Mouse (Mus musculus) heart, embryonic 10.5 days (tissue): ENCODE data around the gene Reep6. TPM values are rescaled to one million over a fixed set of nuclear protein-coding genes. Genes with fewer than 3 reads are reported as not detected.
A peak's percentile ranks its signal among the peaks of the same experiment; 100 is the strongest.

Source experiments
- DNase-seq: peaks from one replicate; pipeline ENCODE4 v3.0.0-alpha.2; 2017; ENCODE audit warnings: low spot score
- H3K27ac ChIP-seq: fragments of 300-500 bp; sonication (generic); 2 replicates; pipeline ENCODE4 v1.5.1; 2016; ENCODE audit warnings: mild to moderate bottlenecking
- H3K27me3 ChIP-seq: fragments of 300-500 bp; sonication (generic); 2 replicates; pipeline ENCODE4 v1.6.1; 2016; ENCODE audit warnings: mild to moderate bottlenecking; ENCODE audit not compliant: poor library complexity, insufficient read depth, severe bottlenecking
- H3K36me3 ChIP-seq: fragments of 300-500 bp; sonication (generic); 2 replicates; pipeline ENCODE4 v1.6.1; 2016; ENCODE audit warnings: mild to moderate bottlenecking, moderate library complexity
- H3K4me1 ChIP-seq: fragments of 300-500 bp; sonication (generic); 2 replicates; pipeline ENCODE4 v1.6.1; 2016; ENCODE audit warnings: mild to moderate bottlenecking
- H3K4me3 ChIP-seq: fragments of 300-500 bp; sonication (generic); 2 replicates; pipeline ENCODE4 v1.5.1; 2016; ENCODE audit warnings: mild to moderate bottlenecking, moderate library complexity
- H3K9me3 ChIP-seq: fragments of 300-500 bp; sonication (generic); 2 replicates; pipeline ENCODE4 v1.6.1; 2016; ENCODE audit warnings: mild to moderate bottlenecking, moderate library complexity
- WGBS: fragments of 180-500 bp; shearing (Covaris S2); methylation state at CpG from one replicate; pipeline ENCODE4 v1.1.7; 2016; 5-methylcytosine and 5-hydroxymethylcytosine counted together
- polyA plus RNA-seq: library from polyadenylated mRNA; unstranded; fragments of >200 nt; fragmentation: Nextera tagmentation; extraction: Ambion mirVana; gene quantifications from 2 replicates; pipeline ENCODE4 v1.2.1, GENCODE M21; 2016

Reep6 gene
- polyA plus RNA-seq, 1 experiment from 2014 or later, result 18.3 TPM

- Histone ChIP-seq H3K36me3 (no peaks in the 10 kb centered on the region), H3K9me3 (no peaks in the 10 kb centered on the region), H3K27ac (no peak overlapping the region), H3K27me3 (peaks cover 97% of the 10 kb centered on the region), H3K4me1 (peaks cover 44% of the 10 kb centered on the region), H3K4me3 (no peak overlapping the region)
- WGBS, result 69% methylated on average over 16 of the region's 16 CpGs
- DNase-seq, result no peak
These were observed 18.2 kb upstream of the Reep6 start for GRCm38 (mm10) chr10:80311560-80311959.

- no peak overlapping the region for H3K27ac ChIP-seq
- H3K36me3 ChIP-seq, result peaks cover 5% of the 10 kb centered on the region
- H3K4me1 ChIP-seq, result peaks cover 57% of the 10 kb centered on the region
- no peaks in the 10 kb centered on the region for H3K9me3 ChIP-seq
- no peak overlapping the region for H3K4me3 ChIP-seq
- DNase-seq, result no peak
- peaks cover 97% of the 10 kb centered on the region for H3K27me3 ChIP-seq
- 57% methylated on average over 54 of the region's 54 CpGs for whole genome bisulfite sequencing
These were observed 16.9 kb upstream of the Reep6 start for GRCm38 (mm10) chr10:80312586-80313504.

DNA sequence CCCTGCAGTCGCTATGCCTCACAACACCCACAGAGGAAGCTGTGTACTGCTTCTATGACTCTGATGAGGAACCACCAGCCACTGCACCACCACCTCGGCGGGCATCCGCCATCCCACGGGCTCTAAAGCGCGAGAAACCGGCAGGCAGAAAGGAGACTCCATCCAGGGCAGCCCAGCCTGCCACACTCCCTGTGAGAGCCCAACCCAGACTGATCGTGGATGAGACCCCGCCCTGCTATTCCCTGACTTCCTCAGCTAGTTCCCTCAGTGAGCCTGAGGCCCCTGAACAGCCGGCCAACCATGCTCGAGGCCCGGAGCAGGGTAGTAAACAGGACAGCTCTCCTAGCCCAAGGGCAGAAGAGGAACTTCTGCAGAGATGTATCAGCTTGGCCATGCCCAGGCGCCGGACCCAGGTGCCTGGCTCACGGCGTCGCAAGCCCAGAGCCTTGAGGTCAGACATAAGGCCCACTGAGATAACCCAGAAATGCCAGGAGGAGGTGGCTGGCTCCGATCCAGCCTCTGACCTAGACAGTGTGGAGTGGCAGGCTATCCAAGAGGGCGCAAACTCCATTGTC lies 16.0 kb upstream of the Reep6 start:
- H3K27me3 ChIP-seq, result peaks cover 96% of the 10 kb centered on the region
- peaks cover 13% of the 10 kb centered on the region for H3K36me3 ChIP-seq
- no peak for DNase-seq
- H3K9me3 ChIP-seq, result no peaks in the 10 kb centered on the region
- peak overlapping the region; percentile 6; the same call in 1 of the 2 replicates for H3K4me3 ChIP-seq
- WGBS, result 38% methylated on average over 20 of the region's 20 CpGs
- H3K4me1 ChIP-seq, result peaks cover 59% of the 10 kb centered on the region
- H3K27ac ChIP-seq, result no peak overlapping the region

GRCm38 (mm10) chr10:80314494-80315001 lies 15.2 kb upstream of the Reep6 start:
- Histone ChIP-seq H3K9me3 (no peaks in the 10 kb centered on the region), H3K4me3 (peak overlapping the region; percentile 6; the same call in 1 of the 2 replicates), H3K27me3 (peaks cover 88% of the 10 kb centered on the region), H3K27ac (no peak overlapping the region), H3K36me3 (peaks cover 19% of the 10 kb centered on the region), H3K4me1 (peaks cover 67% of the 10 kb centered on the region)
- no peak for DNase-seq
- WGBS, result 46% methylated on average over 16 of the region's 16 CpGs

- H3K9me3 ChIP-seq, result no peaks in the 10 kb centered on the region
- H3K4me1 ChIP-seq, result peaks cover 70% of the 10 kb centered on the region
- peaks cover 19% of the 10 kb centered on the region for H3K36me3 ChIP-seq
- 41% methylated on average over 27 of the region's 27 CpGs for WGBS
- no peak for DNase-seq
- H3K27me3 ChIP-seq, result peaks cover 82% of the 10 kb centered on the region
- H3K4me3 ChIP-seq, result peak overlapping the region; percentile 27; the same call in 1 of the 2 replicates
- peak overlapping the region; percentile 25 for H3K27ac ChIP-seq
These were observed 14.4 kb upstream of the Reep6 start for GRCm38 (mm10) chr10:80315315-80315714.

GRCm38 (mm10) chr10:80316359-80316781 lies 13.4 kb upstream of the Reep6 start:
- Histone ChIP-seq H3K4me1 (peaks cover 74% of the 10 kb centered on the region), H3K27ac (peak overlapping the region; percentile 25)
- 13% methylated on average over 11 of the region's 11 CpGs for WGBS

GRCm38 (mm10) chr10:80317011-80317410 lies 12.7 kb upstream of the Reep6 start:
- peaks cover 81% of the 10 kb centered on the region for H3K4me1 ChIP-seq
- 0 out of 2 replicates have a peak overlapping the region, but pooled peaks have one; percentile 25 for H3K27ac ChIP-seq
- H3K9me3 ChIP-seq, result no peaks in the 10 kb centered on the region
- no peak for DNase-seq
- peaks cover 19% of the 10 kb centered on the region for H3K36me3 ChIP-seq
- 54% methylated on average over 10 of the region's 10 CpGs for WGBS
- H3K4me3 ChIP-seq, result peak overlapping the region; percentile 22; the same call in 1 of the 2 replicates
- peaks cover 73% of the 10 kb centered on the region for H3K27me3 ChIP-seq

More at GRCm38 (mm10) chr10:80316359-80316781, 13.4 kb upstream of the Reep6 start:
- Histone ChIP-seq H3K27me3 (peaks cover 73% of the 10 kb centered on the region), H3K36me3 (peaks cover 19% of the 10 kb centered on the region), H3K9me3 (no peaks in the 10 kb centered on the region), H3K4me3 (peak overlapping the region; percentile 27)
- DNase-seq, result no peak

DNA sequence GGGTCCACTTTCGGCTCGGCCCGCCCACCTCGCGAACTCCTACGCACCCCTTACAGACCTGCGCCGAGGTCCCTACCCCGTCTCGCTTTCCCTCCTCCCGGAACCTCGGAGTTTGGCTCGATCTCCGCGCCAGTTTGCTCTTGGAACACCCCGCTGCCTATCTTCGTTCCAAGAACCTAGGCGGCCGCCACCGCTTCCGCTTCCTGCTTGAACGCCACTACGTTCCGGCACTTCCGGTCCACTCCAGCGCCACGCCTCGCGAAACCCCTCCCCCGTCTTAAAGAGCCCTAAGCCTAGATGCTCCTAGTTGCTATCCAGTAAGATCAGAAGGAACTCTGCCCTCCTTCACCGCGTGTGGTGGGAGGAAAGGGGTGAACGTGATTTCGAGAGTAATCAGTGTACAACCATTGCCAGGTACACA lies 9.4 kb upstream of the Reep6 start, which contains the start of gene 2310011J03Rik:
TSS of gene 2310011J03Rik (minus strand) at position 198 of the 421 bp plus-strand sequence.
- H3K36me3 ChIP-seq, result peaks cover 19% of the 10 kb centered on the region
- H3K4me3 ChIP-seq, result peak within 1 kb of the TSS; percentile 96
- no peaks in the 10 kb centered on the region for H3K9me3 ChIP-seq
- DNase-seq, result peak; percentile 96
- peak within 1 kb of the TSS; percentile 87 for H3K27ac ChIP-seq
- under 1% methylated on average over 34 of the region's 34 CpGs for WGBS
- H3K27me3 ChIP-seq, result peaks cover 70% of the 10 kb centered on the region
- peaks cover 75% of the 10 kb centered on the region for H3K4me1 ChIP-seq

DNA sequence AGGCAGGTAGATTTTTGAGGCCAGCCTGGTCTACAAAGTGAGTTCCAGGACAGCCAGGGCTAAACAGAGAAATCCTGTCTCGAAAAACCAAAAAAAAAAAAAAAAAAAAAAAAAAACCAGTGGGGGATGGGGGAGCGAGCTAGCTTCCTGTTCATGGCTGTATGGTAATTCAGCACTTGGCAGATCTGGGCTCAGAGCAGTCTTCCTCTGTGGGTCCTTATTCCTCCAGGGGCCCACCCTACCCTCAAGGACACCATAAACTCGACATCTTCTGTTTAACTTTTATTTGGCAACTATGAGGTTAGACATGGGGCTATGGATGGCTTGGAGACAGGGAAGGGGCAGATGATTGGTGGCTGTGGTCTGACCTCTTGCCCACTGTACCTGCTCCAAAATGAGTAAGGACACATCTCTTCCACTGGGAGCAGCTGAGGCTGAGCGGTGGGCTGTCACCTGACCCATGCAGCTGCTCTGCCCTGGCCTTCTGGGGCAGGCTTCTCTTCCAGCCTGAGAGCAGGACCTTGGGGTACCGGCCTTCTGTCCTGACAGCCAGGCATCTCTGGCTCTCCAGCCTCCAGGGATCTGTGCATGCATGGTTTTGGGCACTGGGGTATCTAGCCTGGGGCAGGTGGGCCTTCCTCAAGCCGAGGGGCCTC lies 8.6 kb upstream of the Reep6 start:
- no peaks in the 10 kb centered on the region for H3K9me3 ChIP-seq
- H3K36me3 ChIP-seq, result peaks cover 19% of the 10 kb centered on the region
- peak overlapping the region; percentile 87 for H3K27ac ChIP-seq
- 0 out of 2 replicates have a peak overlapping the region, but pooled peaks have one; percentile 19 for H3K4me3 ChIP-seq
- peaks cover 67% of the 10 kb centered on the region for H3K4me1 ChIP-seq
- DNase-seq, result no peak
- WGBS, result 70% methylated on average over 6 of the region's 6 CpGs
- peaks cover 70% of the 10 kb centered on the region for H3K27me3 ChIP-seq

DNA sequence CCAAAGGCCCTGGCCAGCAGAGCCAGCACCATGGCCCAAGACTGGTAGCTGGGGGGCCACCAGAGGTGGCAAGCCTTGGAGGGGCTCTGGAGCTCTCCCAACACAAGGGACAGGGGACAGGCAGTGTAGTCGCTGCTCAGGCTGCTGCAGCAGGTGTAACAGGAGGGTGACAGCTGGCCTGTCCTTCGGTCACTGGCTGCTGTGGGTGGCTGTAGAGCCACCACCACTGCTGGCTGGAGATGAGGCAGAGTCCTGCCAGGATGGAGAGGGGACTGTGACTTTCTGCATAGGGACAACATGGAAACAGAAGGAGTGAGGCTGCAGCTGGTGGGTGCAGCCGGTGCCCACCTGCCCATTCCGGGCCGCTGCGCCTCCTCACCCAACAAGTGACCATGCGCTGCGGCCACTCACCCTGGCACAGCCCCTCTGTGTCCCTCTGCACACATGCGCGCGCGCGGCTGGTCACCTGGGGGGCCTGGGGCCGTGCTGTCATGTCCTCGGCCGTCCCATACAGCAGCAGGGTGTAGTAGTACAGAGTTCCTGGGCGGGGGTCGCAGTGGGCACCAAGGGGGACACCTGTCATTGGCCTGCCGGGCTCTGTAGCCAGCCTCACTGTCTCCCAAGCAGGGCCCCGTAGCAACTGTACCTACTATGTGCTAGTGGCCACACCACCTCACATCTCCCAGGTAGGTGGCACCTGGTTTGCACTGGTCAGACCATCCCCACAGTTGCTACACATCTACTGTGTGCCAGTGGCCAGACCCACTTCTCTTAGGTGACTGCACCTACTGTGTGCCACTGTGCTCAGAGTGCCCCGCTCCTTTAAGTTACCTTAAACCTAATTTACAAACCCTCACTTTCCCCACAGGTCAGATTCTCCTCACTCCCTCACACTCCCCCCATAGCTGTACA lies 7.8 kb upstream of the Reep6 start:
- no peaks in the 10 kb centered on the region for H3K9me3 ChIP-seq

DNA sequence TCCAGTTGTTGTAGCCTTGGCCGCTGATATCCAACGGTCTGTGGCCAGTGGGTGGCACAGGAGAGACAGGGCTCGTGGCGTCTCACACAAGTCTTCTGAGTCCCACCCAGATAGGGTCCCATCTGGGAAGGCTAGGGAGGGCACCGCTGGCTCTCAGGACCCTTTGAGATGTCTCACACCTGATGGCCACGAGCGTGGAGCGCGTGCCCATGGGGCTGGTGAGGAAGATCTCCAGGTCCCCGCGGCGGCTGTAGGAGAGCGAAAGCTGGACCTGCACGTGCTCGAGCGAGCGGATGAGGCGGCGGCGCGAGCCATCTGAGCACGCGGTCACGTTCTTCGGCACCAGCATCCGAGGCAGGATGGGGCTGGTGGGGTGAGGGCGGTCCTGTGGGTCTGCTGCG lies 6.9 kb upstream of the Reep6 start:
- WGBS, result 9% methylated on average over 28 of the region's 28 CpGs
- H3K9me3 ChIP-seq, result no peaks in the 10 kb centered on the region
- H3K27me3 ChIP-seq, result peaks cover 68% of the 10 kb centered on the region
- H3K36me3 ChIP-seq, result peaks cover 15% of the 10 kb centered on the region
- H3K4me1 ChIP-seq, result peaks cover 50% of the 10 kb centered on the region
- peak overlapping the region; percentile 76 for H3K27ac ChIP-seq
- H3K4me3 ChIP-seq, result peak overlapping the region; percentile 72
- DNase-seq, result no peak

More for the DNA sequence above, 7.8 kb upstream of the Reep6 start:
- peaks cover 59% of the 10 kb centered on the region for H3K4me1 ChIP-seq
- no peak overlapping the region for H3K27ac ChIP-seq
- H3K27me3 ChIP-seq, result peaks cover 69% of the 10 kb centered on the region
- peaks cover 19% of the 10 kb centered on the region for H3K36me3 ChIP-seq
- peak overlapping the region; percentile 72; the same call in 1 of the 2 replicates for H3K4me3 ChIP-seq
- no peak for DNase-seq
- 91% methylated on average over 21 of the region's 21 CpGs for WGBS
